In the genomic region with DNA sequence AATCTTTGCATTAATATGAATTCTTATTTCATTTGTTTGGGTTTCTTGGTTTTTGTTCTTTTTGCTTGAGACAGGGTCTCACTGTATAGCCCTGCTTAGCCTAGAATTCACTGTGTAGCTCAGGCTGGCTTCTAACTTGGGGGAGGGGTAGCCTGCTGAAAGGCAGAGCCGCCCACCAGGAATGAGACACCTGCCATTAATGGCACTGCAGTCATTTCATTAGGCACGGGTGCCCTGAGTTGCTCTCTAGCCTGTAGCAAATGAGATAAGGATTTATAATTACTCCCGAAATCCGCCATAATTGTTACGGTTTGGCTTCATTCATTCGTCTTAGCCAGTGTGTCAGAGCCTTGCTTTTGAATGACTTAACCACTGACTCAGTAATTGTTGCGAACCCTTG, we compare ENCODE assay signal across 8 mouse cellular contexts. TPM values are rescaled to one million over a fixed set of nuclear protein-coding genes. Genes with fewer than 3 reads are reported as not detected.
A peak's percentile ranks its signal among the peaks of the same experiment; 100 is the strongest.
DNase-seq lines count a peak whose midpoint lies in the region; ATAC-seq and TF ChIP-seq lines count a peak whose summit lies in the region.

No protein-coding gene starts in this region.

- H3K79me2 ChIP-seq in myocyte (ENCODE audit: control insufficient read depth, insufficient read depth), result peaks cover 64% of the 10 kb centered on the region

- DNase-seq in layer of hippocampus, adult 9-11 months, result peak; percentile 62
- no peak for DNase-seq in layer of hippocampus, adult 11-12 months (ENCODE audit: low spot score)
- DNase-seq in hindbrain, postnatal 0 days (ENCODE audit: low spot score), result no peak
- no peak for DNase-seq in T-cell, adult 2 months (ENCODE audit: low spot score)
- DNase-seq in adrenal gland, postnatal 4 days (ENCODE audit: low spot score in 2 of 2), result no peak
- no peak for DNase-seq in left cerebral cortex, adult 11 months (ENCODE audit: low spot score)

- no peak overlapping the region for H3ac ChIP-seq in myocyte (ENCODE audit: control insufficient read depth, insufficient read length)

- no peak for TF ChIP-seq CTCF in hindbrain, postnatal 0 days (IDR thresholded peaks at IDR 0.05; ENCODE audit: low read depth)

- no peaks in the 10 kb centered on the region for H3K9me3 ChIP-seq in embryonic facial prominence, embryonic 12.5 days
- no peaks in the 10 kb centered on the region for H3K9me3 ChIP-seq in hindbrain, postnatal 0 days (ENCODE audit: low read length)

- TF ChIP-seq POLR2A in myocyte (IDR thresholded peaks at IDR 0.05; ENCODE audit: insufficient read length, low read depth), result no peak

- no peaks in the 10 kb centered on the region for H3K36me3 ChIP-seq in embryonic facial prominence, embryonic 12.5 days
- H3K36me3 ChIP-seq in hindbrain, postnatal 0 days (ENCODE audit: insufficient read depth, low read length), result no peaks in the 10 kb centered on the region
- H3K36me3 ChIP-seq in myocyte (ENCODE audit: control insufficient read depth, insufficient read depth), result no peaks in the 10 kb centered on the region

- H3K4me2 ChIP-seq in embryonic facial prominence, embryonic 12.5 days (replicated peaks), result peak overlapping the region; percentile 73
- H3K4me2 ChIP-seq in hindbrain, postnatal 0 days (ENCODE audit: low read depth, low read length), result peak overlapping the region; percentile 75
- H3K4me2 ChIP-seq in myocyte (ENCODE audit: low read depth), result peak overlapping the region; percentile 97

- H3K9ac ChIP-seq in embryonic facial prominence, embryonic 12.5 days, result no peak overlapping the region
- peak overlapping the region; percentile 98; the same call in 1 of the 2 replicates for H3K9ac ChIP-seq in hindbrain, postnatal 0 days (replicated peaks; ENCODE audit: low read length)

- H3K27ac ChIP-seq in embryonic facial prominence, embryonic 12.5 days, result no peak overlapping the region
- H3K27ac ChIP-seq in hindbrain, postnatal 0 days, result no peak overlapping the region

- WGBS in embryonic facial prominence, embryonic 12.5 days, result 73% methylated on average over 7 of the region's 7 CpGs
- 51% methylated on average over 7 of the region's 7 CpGs for WGBS in hindbrain, postnatal 0 days

- ATAC-seq in embryonic facial prominence, embryonic 12.5 days (ENCODE audit: insufficient number of reproducible peaks, insufficient read depth, low FRiP score, low TSS enrichment), result no peak
- ATAC-seq in hindbrain, postnatal 0 days, result no peak

- peaks cover 18% of the 10 kb centered on the region for H3K4me1 ChIP-seq in embryonic facial prominence, embryonic 12.5 days
- peaks cover 19% of the 10 kb centered on the region for H3K4me1 ChIP-seq in hindbrain, postnatal 0 days (ENCODE audit: insufficient read depth, low read length)

- peak overlapping the region; percentile 99 for H3K4me3 ChIP-seq in embryonic facial prominence, embryonic 12.5 days
- peak overlapping the region; percentile 99 for H3K4me3 ChIP-seq in hindbrain, postnatal 0 days (ENCODE audit: low read length)
- H3K4me3 ChIP-seq in myocyte, result peak overlapping the region; percentile 52

- no peaks in the 10 kb centered on the region for H3K27me3 ChIP-seq in embryonic facial prominence, embryonic 12.5 days
- H3K27me3 ChIP-seq in hindbrain, postnatal 0 days (ENCODE audit: insufficient read depth, low read length), result no peaks in the 10 kb centered on the region
- no peaks in the 10 kb centered on the region for H3K27me3 ChIP-seq in myocyte (ENCODE audit: control insufficient read depth, insufficient read depth, insufficient read length)

TF ChIP-seq in myocyte, 11 proteins besides CTCF, POLR2A, EP300 and RAD21:
- TF ChIP-seq E2F4 (IDR thresholded peaks at IDR 0.05; ENCODE audit: insufficient read depth), result no peak
- peak in 1 of 3 experiments; percentile 5 for TF ChIP-seq MYOD1 (IDR thresholded peaks at IDR 0.05; ENCODE audit: control insufficient read depth in 1 of 3, insufficient read length in 2 of 3, low read depth in 2 of 3)

RNA-seq across cellular contexts. Expression of a gene that starts 0.9 kb away (rescaled TPM):
- 48.2 and 52.6 TPM in 2 replicates for polyA plus RNA-seq in embryonic facial prominence, embryonic 12.5 days (2016; fragmentation: Nextera tagmentation; extraction: Ambion mirVana)
- total RNA-seq in hindbrain, postnatal 0 days (2014; rRNA removed), result 41.2 and 43.5 TPM in 2 replicates
- 34.4 and 36.4 TPM in 2 replicates for polyA plus RNA-seq in hindbrain, postnatal 0 days (2015; fragmentation: Nextera tagmentation; extraction: Ambion mirVana)
- 21.6 TPM for polyA plus RNA-seq in myocyte (2012; fragmentation: generic; extraction: Trizol)
- total RNA-seq in adrenal gland, postnatal 4 days (2021), result 10 to 100 TPM; 56.2 to 59.5 TPM

RNA-seq across cellular contexts. Expression of a gene that starts 1.7 kb away (rescaled TPM):
- 60.5 and 63.9 TPM in 2 replicates for polyA plus RNA-seq in embryonic facial prominence, embryonic 12.5 days (2016; fragmentation: Nextera tagmentation; extraction: Ambion mirVana)
- total RNA-seq in hindbrain, postnatal 0 days (2014; rRNA removed), result 44.7 and 55.1 TPM in 2 replicates
- polyA plus RNA-seq in hindbrain, postnatal 0 days (2015; fragmentation: Nextera tagmentation; extraction: Ambion mirVana), result 30.7 and 31.4 TPM in 2 replicates
- 51.2 TPM for polyA plus RNA-seq in myocyte (2012; fragmentation: generic; extraction: Trizol)
- 100 to 1,000 TPM; 105 to 111 TPM for total RNA-seq in adrenal gland, postnatal 4 days (2021)

RNA-seq across cellular contexts. Expression of a gene that starts 47.1 kb away (rescaled TPM):
- polyA plus RNA-seq in embryonic facial prominence, embryonic 12.5 days (2016; fragmentation: Nextera tagmentation; extraction: Ambion mirVana), result 109 and 113 TPM in 2 replicates
- total RNA-seq in hindbrain, postnatal 0 days (2014; rRNA removed), result 250 and 316 TPM in 2 replicates
- 354 and 366 TPM in 2 replicates for polyA plus RNA-seq in hindbrain, postnatal 0 days (2015; fragmentation: Nextera tagmentation; extraction: Ambion mirVana)
- 31.4 TPM for polyA plus RNA-seq in myocyte (2012; fragmentation: generic; extraction: Trizol)
- total RNA-seq in adrenal gland, postnatal 4 days (2021), result 10 to 100 TPM; 88.4 to 91.9 TPM
